Mouse (Mus musculus) left cerebral cortex, adult 8-10 months (tissue): ENCODE data around the gene Kirrel3. TPM values are rescaled to one million over a fixed set of nuclear protein-coding genes. Genes with fewer than 3 reads are reported as not detected.

Source experiments
- DNase-seq, 2 experiments: peaks; one replicate each; pipeline ENCODE4 v3.0.0; 2022; ENCODE audit warnings: low spot score in 2 of 2
- total RNA-seq, 4 experiments: library from RNA; stranded (reverse); gene quantifications; 2 replicates each; pipeline ENCODE4 v1.2.4; 2022

Kirrel3 gene
- total RNA-seq, 4 experiments from 2014 or later: 52.5 to 62.2 (median 53.9) TPM

- no peak for DNase-seq
Observed at GRCm38 (mm10) chr9:34881750-34882149, 396.1 kb downstream of the Kirrel3 start.

- no peak for DNase-seq
Observed at GRCm38 (mm10) chr9:34882211-34882610, 396.5 kb downstream of the Kirrel3 start.

GRCm38 (mm10) chr9:34883122-34883521 lies 397.4 kb downstream of the Kirrel3 start:
- DNase-seq: no peak

- no peak for DNase-seq
Observed at GRCm38 (mm10) chr9:34884325-34884724, 398.6 kb downstream of the Kirrel3 start.

- no peak for DNase-seq
Observed at GRCm38 (mm10) chr9:34884942-34885341, 399.2 kb downstream of the Kirrel3 start.

GRCm38 (mm10) chr9:34886746-34887145 lies 401.1 kb downstream of the Kirrel3 start:
- no peak for DNase-seq

GRCm38 (mm10) chr9:34887196-34887595 lies 401.5 kb downstream of the Kirrel3 start:
- DNase-seq: no peak

GRCm38 (mm10) chr9:34888298-34888697 lies 402.6 kb downstream of the Kirrel3 start:
- no peak for DNase-seq

- DNase-seq: no peak
Observed at GRCm38 (mm10) chr9:34901216-34901615, 415.5 kb downstream of the Kirrel3 start.

GRCm38 (mm10) chr9:34901888-34902287 lies 416.2 kb downstream of the Kirrel3 start:
- no peak for DNase-seq

GRCm38 (mm10) chr9:34905164-34905563 lies 419.5 kb downstream of the Kirrel3 start:
- DNase-seq: no peak

GRCm38 (mm10) chr9:34908040-34908439 lies 422.3 kb downstream of the Kirrel3 start:
- DNase-seq: no peak

GRCm38 (mm10) chr9:34911838-34912237 lies 426.1 kb downstream of the Kirrel3 start:
- DNase-seq: peak in 1 of 2 experiments; percentile 71

GRCm38 (mm10) chr9:34912273-34912972 lies 426.7 kb downstream of the Kirrel3 start:
- no peak for DNase-seq

- DNase-seq: no peak
Observed at GRCm38 (mm10) chr9:34912996-34913395, 427.3 kb downstream of the Kirrel3 start.

GRCm38 (mm10) chr9:34918976-34919375 lies 433.3 kb downstream of the Kirrel3 start:
- DNase-seq: no peak

- DNase-seq: no peak
Observed at GRCm38 (mm10) chr9:34920116-34920515, 434.4 kb downstream of the Kirrel3 start.

GRCm38 (mm10) chr9:34921941-34922340 lies 436.2 kb downstream of the Kirrel3 start:
- DNase-seq: no peak

- DNase-seq: no peak
Observed at GRCm38 (mm10) chr9:34922716-34923115, 437.0 kb downstream of the Kirrel3 start.

GRCm38 (mm10) chr9:34923134-34923931 lies 437.6 kb downstream of the Kirrel3 start:
- DNase-seq: no peak

GRCm38 (mm10) chr9:34925616-34926015 lies 439.9 kb downstream of the Kirrel3 start:
- no peak for DNase-seq

GRCm38 (mm10) chr9:34930371-34930770 lies 444.7 kb downstream of the Kirrel3 start:
- no peak for DNase-seq

- no peak for DNase-seq
Observed at GRCm38 (mm10) chr9:34938140-34938539, 452.4 kb downstream of the Kirrel3 start.
